Mouse (Mus musculus) liver, postnatal 0 days (tissue): ENCODE data around the gene Tmem135. TPM values are rescaled to one million over a fixed set of nuclear protein-coding genes. Genes with fewer than 3 reads are reported as not detected.

Source experiments
- ATAC-seq: fragments of 200-750 bp; cut with Nextera tagmentation; 2 replicates; pipeline ENCODE4 v1.8.0; 2017; ENCODE audit warnings: mild to moderate bottlenecking, moderate library complexity
- DNase-seq: peaks from one replicate; pipeline ENCODE4 v3.0.0-alpha.2; 2016
- H3K27ac ChIP-seq: fragments of 300-500 bp; sonication (generic); 2 replicates; pipeline ENCODE4 v1.5.1; 2014; ENCODE audit warnings: antibody characterized with exemption, moderate library complexity, mild to moderate bottlenecking, low read depth
- H3K27me3 ChIP-seq: fragments of 300-500 bp; sonication (generic); 2 replicates; pipeline ENCODE4 v1.6.1; 2014; ENCODE audit warnings: low read length, control low read depth, mixed read lengths; ENCODE audit not compliant: insufficient read depth
- H3K36me3 ChIP-seq: fragments of 300-500 bp; sonication (generic); replicated peaks from 2 replicates; pipeline ENCODE4 v1.6.1; 2014; ENCODE audit warnings: mild to moderate bottlenecking, control low read depth, low read length, moderate library complexity, mixed read lengths; ENCODE audit not compliant: insufficient read depth
- H3K4me1 ChIP-seq: fragments of 300-500 bp; sonication (generic); 2 replicates; pipeline ENCODE4 v1.6.1; 2014; ENCODE audit warnings: antibody characterized with exemption, mild to moderate bottlenecking, control low read depth; ENCODE audit not compliant: insufficient read depth
- H3K4me2 ChIP-seq: fragments of 300-500 bp; sonication (generic); 2 replicates; pipeline ENCODE4 v1.6.1; 2014; ENCODE audit warnings: low read depth, mild to moderate bottlenecking, low read length, moderate library complexity, mixed read lengths
- H3K4me3 ChIP-seq: fragments of 300-500 bp; sonication (generic); 2 replicates; pipeline ENCODE4 v1.5.1; 2014; ENCODE audit warnings: low read depth, low read length
- H3K9ac ChIP-seq: fragments of 300-500 bp; sonication (generic); replicated peaks from 2 replicates; pipeline ENCODE4 v1.6.1; 2014; ENCODE audit warnings: mild to moderate bottlenecking, moderate library complexity
- H3K9me3 ChIP-seq: fragments of 300-500 bp; sonication (generic); 2 replicates; pipeline ENCODE4 v1.6.1; 2016; ENCODE audit warnings: mild to moderate bottlenecking, control low read depth, low read length, mixed read lengths
- CTCF ChIP-seq: sonication (generic); IDR thresholded peaks from 2 replicates; pipeline ENCODE4 v1.5.1; 2016; ENCODE audit warnings: antibody characterized with exemption, low read depth
- EP300 ChIP-seq: IDR thresholded peaks from 2 replicates; pipeline ENCODE4 v1.6.1; 2016; ENCODE audit warnings: antibody characterized with exemption, low read depth, mild to moderate bottlenecking
- WGBS: fragments of 180-500 bp; shearing (Covaris S2); extraction: QIAGEN DNeasy Blood & Tissue Kit; methylation state at CpG from one replicate; pipeline ENCODE4 v1.1.7; 2014; ENCODE audit not compliant: insufficient replicate concordance; 5-methylcytosine and 5-hydroxymethylcytosine counted together
- polyA plus RNA-seq: library from polyadenylated mRNA; unstranded; fragments of >200 nt; fragmentation: Nextera tagmentation; extraction: Ambion mirVana; gene quantifications from 2 replicates; pipeline ENCODE4 v1.2.1, GENCODE M21; 2015

Tmem135 gene
- polyA plus RNA-seq, 1 experiment from 2014 or later: 31.7 TPM

- no peaks in the 10 kb centered on the region for H3K36me3 ChIP-seq
- H3K9ac ChIP-seq: no peak overlapping the region
- no peak overlapping the region for H3K27ac ChIP-seq
- H3K4me2 ChIP-seq: no peak overlapping the region
- TF ChIP-seq EP300: no peak
- TF ChIP-seq CTCF: no peak
- no peak overlapping the region for H3K4me3 ChIP-seq
- no peaks in the 10 kb centered on the region for H3K9me3 ChIP-seq
- ATAC-seq (no peak), DNase-seq (no peak)
- 0 out of 2 replicates have a peak, but pooled peaks cover 3% of the 10 kb centered on the region for H3K4me1 ChIP-seq
- H3K27me3 ChIP-seq: no peaks in the 10 kb centered on the region
Measured at GRCm38 (mm10) chr7:89177926-89178325, 226.1 kb downstream of the Tmem135 start.

- 0 out of 2 replicates have a peak, but pooled peaks cover 3% of the 10 kb centered on the region for H3K4me1 ChIP-seq
- DNase-seq (no peak), ATAC-seq (no peak)
- no peak overlapping the region for H3K4me3 ChIP-seq
- 73% methylated on average over 4 of the region's 4 CpGs for WGBS
- no peaks in the 10 kb centered on the region for H3K36me3 ChIP-seq
- no peak for TF ChIP-seq CTCF
- no peaks in the 10 kb centered on the region for H3K27me3 ChIP-seq
- H3K27ac ChIP-seq: no peak overlapping the region
- no peak overlapping the region for H3K9ac ChIP-seq
- H3K9me3 ChIP-seq: no peaks in the 10 kb centered on the region
- no peak overlapping the region for H3K4me2 ChIP-seq
Measured at GRCm38 (mm10) chr7:89174430-89174829, 229.6 kb downstream of the Tmem135 start.

GRCm38 (mm10) chr7:89173018-89173417 is 231.0 kb downstream of the Tmem135 start:
- Histone ChIP-seq H3K27ac (no peak overlapping the region), H3K4me2 (no peak overlapping the region), H3K9ac (no peak overlapping the region), H3K4me1 (no peaks in the 10 kb centered on the region), H3K27me3 (no peaks in the 10 kb centered on the region), H3K9me3 (no peaks in the 10 kb centered on the region), H3K36me3 (no peaks in the 10 kb centered on the region), H3K4me3 (no peak overlapping the region)
- DNase-seq (no peak), ATAC-seq (no peak)
- TF ChIP-seq EP300 (no peak), CTCF (no peak)
- WGBS: 59% methylated on average over 1 of the region's 1 CpGs

- Histone ChIP-seq H3K27me3 (no peaks in the 10 kb centered on the region), H3K9me3 (no peaks in the 10 kb centered on the region), H3K4me2 (no peak overlapping the region), H3K4me1 (no peaks in the 10 kb centered on the region), H3K4me3 (no peak overlapping the region), H3K27ac (no peak overlapping the region), H3K36me3 (no peaks in the 10 kb centered on the region), H3K9ac (no peak overlapping the region)
- ATAC-seq: no peak
- no peak for DNase-seq
- TF ChIP-seq CTCF (no peak), EP300 (no peak)
- WGBS: 68% methylated on average over 4 of the region's 4 CpGs
Measured at GRCm38 (mm10) chr7:89171790-89172467, 232.1 kb downstream of the Tmem135 start.

- TF ChIP-seq EP300 (no peak), CTCF (peak; percentile 94)
- H3K9ac ChIP-seq: no peak overlapping the region
- ATAC-seq (no peak), DNase-seq (peak; percentile 79)
- no peaks in the 10 kb centered on the region for H3K4me1 ChIP-seq
- H3K36me3 ChIP-seq: no peaks in the 10 kb centered on the region
- H3K27me3 ChIP-seq: no peaks in the 10 kb centered on the region
- no peak overlapping the region for H3K4me2 ChIP-seq
- no peak overlapping the region for H3K4me3 ChIP-seq
- no peak overlapping the region for H3K27ac ChIP-seq
- WGBS: 21% methylated on average over 2 of the region's 2 CpGs
- no peaks in the 10 kb centered on the region for H3K9me3 ChIP-seq
Measured at GRCm38 (mm10) chr7:89168606-89169005, 235.4 kb downstream of the Tmem135 start.

GRCm38 (mm10) chr7:89165528-89165927 is 238.5 kb downstream of the Tmem135 start:
- H3K27me3 ChIP-seq: no peaks in the 10 kb centered on the region
- H3K9ac ChIP-seq: no peak overlapping the region
- no peaks in the 10 kb centered on the region for H3K36me3 ChIP-seq
- no peak overlapping the region for H3K27ac ChIP-seq
- 52% methylated on average over 4 of the region's 4 CpGs for WGBS
- no peak for ATAC-seq
- no peak overlapping the region for H3K4me3 ChIP-seq
- H3K4me1 ChIP-seq: no peaks in the 10 kb centered on the region
- no peaks in the 10 kb centered on the region for H3K9me3 ChIP-seq
- no peak for DNase-seq
- no peak overlapping the region for H3K4me2 ChIP-seq
- no peak for TF ChIP-seq CTCF
- no peak for TF ChIP-seq EP300
